Mouse (Mus musculus): ENCODE data around the gene Mrps5. TPM values are rescaled to one million over a fixed set of nuclear protein-coding genes. Genes with fewer than 3 reads are reported as not detected.

Gene Mrps5
- polyA plus RNA-seq, 1 experiment from 2014 or later: 170 TPM

DNA sequence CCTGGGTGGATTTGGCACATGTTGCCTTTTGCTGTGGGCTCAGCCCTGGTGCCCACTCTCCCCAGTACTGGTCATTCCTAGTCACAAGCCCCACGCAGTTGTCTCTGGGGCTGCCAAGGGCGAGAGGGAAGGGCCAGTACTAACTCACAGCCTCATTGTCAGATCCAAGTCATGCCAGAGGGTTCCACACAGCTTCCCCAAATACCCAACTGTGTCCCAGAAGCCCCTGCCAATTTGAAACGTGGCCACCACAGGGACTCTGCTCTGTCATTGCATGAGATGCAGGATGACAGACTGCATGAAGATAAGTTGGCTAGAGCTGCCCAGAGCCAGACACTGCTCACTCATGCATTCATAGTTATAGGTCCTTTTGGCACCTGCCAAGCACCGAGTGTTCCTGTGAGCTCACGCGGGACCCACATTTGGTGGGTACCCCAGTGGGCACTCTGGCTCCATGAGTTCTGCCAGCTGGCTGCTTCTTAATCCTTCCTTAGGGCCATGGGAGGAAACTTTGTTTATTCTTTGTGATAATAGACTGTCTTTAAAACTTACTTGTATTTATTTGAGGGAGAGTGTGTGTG lies 41.1 kb downstream of the Mrps5 start:
- ATAC-seq (ENCODE audit: low FRiP score) (no peak), DNase-seq (ENCODE audit: low spot score, missing footprints) (no peak)
- Histone ChIP-seq H3K4me3 (ENCODE audit: low read depth, low read length) (no peak overlapping the region), H3K9ac (ENCODE audit: low read length) (no peak overlapping the region), H3K4me2 (no peak overlapping the region), H3K27ac (ENCODE audit: low read depth, low read length) (no peak overlapping the region), H3K4me1 (ENCODE audit: control insufficient read depth, insufficient read depth, low read length) (no peaks in the 10 kb centered on the region), H3K9me3 (ENCODE audit: control insufficient read depth, low read length) (no peaks in the 10 kb centered on the region), H3K36me3 (ENCODE audit: control insufficient read depth, insufficient read depth, low read length) (no peaks in the 10 kb centered on the region), H3K27me3 (ENCODE audit: control insufficient read depth, insufficient read depth, low read length) (no peaks in the 10 kb centered on the region)
- WGBS: 82% methylated on average over 6 of the region's 6 CpGs

DNA sequence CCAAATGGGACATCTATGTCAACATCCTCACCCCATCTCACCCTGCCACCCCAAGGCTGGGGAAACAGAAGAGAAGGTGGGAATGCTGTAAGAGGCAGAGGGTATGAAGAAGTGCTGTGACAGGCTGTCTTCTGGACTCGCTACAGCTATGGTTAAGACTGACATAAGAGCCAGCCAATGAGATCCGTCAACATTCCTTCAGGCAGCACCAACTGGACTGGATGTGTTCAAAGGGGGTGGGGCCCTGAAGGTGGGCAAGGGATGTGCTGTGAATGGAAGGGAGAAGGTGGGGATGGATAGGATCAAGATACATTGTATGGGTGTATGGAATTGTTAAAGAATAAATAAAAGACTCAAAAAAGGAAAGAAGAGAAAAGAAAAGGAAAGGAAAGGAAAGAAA lies 45.6 kb downstream of the Mrps5 start:
- no peaks in the 10 kb centered on the region for H3K27me3 ChIP-seq (ENCODE audit: control insufficient read depth, insufficient read depth, low read length)
- DNase-seq (ENCODE audit: low spot score, missing footprints) (no peak), ATAC-seq (ENCODE audit: low FRiP score) (no peak)
- H3K36me3 ChIP-seq (ENCODE audit: control insufficient read depth, insufficient read depth, low read length): no peaks in the 10 kb centered on the region
- H3K4me3 ChIP-seq (ENCODE audit: low read depth, low read length): no peak overlapping the region
- H3K4me2 ChIP-seq: no peak overlapping the region
- H3K9me3 ChIP-seq (ENCODE audit: control insufficient read depth, low read length): no peaks in the 10 kb centered on the region
- WGBS: 68% methylated on average over 2 of the region's 2 CpGs
- no peak overlapping the region for H3K9ac ChIP-seq (ENCODE audit: low read length)
- H3K4me1 ChIP-seq (ENCODE audit: control insufficient read depth, insufficient read depth, low read length): no peaks in the 10 kb centered on the region
- H3K27ac ChIP-seq (ENCODE audit: low read depth, low read length): no peak overlapping the region

DNA sequence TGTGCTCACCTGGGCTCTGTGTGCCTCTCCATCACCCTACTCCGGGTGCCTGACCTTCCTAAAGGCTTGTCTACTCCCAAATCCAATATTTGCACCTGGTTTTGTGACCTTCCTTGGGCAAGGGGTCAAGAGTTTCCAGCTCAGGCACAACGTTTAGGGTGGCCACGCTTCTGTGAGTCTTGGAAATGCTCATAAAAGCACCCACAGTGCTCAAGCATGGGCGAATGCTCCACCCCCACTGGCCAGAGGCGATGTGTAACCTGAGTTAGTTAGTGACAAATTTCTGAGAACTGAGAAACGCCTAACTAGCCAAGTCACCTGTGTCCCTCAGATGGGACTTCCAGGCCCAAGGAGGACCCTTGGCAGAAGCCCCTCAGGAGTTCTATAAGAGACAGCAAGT lies 48.6 kb downstream of the Mrps5 start:
- ATAC-seq (ENCODE audit: low FRiP score) (no peak), DNase-seq (ENCODE audit: low spot score, missing footprints) (no peak)
- Histone ChIP-seq H3K36me3 (ENCODE audit: control insufficient read depth, insufficient read depth, low read length) (no peaks in the 10 kb centered on the region), H3K27me3 (ENCODE audit: control insufficient read depth, insufficient read depth, low read length) (no peaks in the 10 kb centered on the region), H3K9ac (ENCODE audit: low read length) (no peak overlapping the region), H3K4me2 (no peak overlapping the region), H3K9me3 (ENCODE audit: control insufficient read depth, low read length) (no peaks in the 10 kb centered on the region), H3K4me3 (ENCODE audit: low read depth, low read length) (no peak overlapping the region), H3K27ac (ENCODE audit: low read depth, low read length) (no peak overlapping the region), H3K4me1 (ENCODE audit: control insufficient read depth, insufficient read depth, low read length) (no peaks in the 10 kb centered on the region)
- WGBS: 75% methylated on average over 6 of the region's 6 CpGs

DNA sequence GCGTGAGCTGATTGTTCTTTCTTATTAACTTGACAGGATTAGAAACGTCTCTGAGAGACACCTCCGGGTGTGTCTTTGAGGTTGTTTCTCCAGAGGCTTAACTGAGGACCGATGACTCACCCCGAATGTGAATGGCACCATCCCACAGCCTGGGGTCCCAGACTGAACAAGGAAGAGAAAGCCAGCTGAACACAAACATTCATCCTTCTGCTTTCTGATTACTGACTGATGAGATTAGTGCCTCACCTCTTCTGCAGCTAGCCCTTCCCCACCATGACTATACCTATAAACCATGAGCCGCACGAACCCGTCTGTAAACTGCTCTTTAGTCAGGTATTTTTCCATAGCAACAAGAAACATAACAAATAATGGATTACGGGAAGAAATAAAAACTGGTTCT lies 52.0 kb downstream of the Mrps5 start:
- no peaks in the 10 kb centered on the region for H3K27me3 ChIP-seq (ENCODE audit: control insufficient read depth, insufficient read depth, low read length)
- H3K4me1 ChIP-seq (ENCODE audit: control insufficient read depth, insufficient read depth, low read length): no peaks in the 10 kb centered on the region
- H3K36me3 ChIP-seq (ENCODE audit: control insufficient read depth, insufficient read depth, low read length): no peaks in the 10 kb centered on the region
- no peak for DNase-seq (ENCODE audit: low spot score, missing footprints)
- WGBS: 70% methylated on average over 9 of the region's 9 CpGs
- no peak overlapping the region for H3K4me3 ChIP-seq (ENCODE audit: low read depth, low read length)
- H3K9ac ChIP-seq (ENCODE audit: low read length): no peak overlapping the region
- no peak overlapping the region for H3K27ac ChIP-seq (ENCODE audit: low read depth, low read length)
- H3K4me2 ChIP-seq: no peak overlapping the region
- ATAC-seq (ENCODE audit: low FRiP score): no peak
- H3K9me3 ChIP-seq (ENCODE audit: control insufficient read depth, low read length): no peaks in the 10 kb centered on the region

DNA sequence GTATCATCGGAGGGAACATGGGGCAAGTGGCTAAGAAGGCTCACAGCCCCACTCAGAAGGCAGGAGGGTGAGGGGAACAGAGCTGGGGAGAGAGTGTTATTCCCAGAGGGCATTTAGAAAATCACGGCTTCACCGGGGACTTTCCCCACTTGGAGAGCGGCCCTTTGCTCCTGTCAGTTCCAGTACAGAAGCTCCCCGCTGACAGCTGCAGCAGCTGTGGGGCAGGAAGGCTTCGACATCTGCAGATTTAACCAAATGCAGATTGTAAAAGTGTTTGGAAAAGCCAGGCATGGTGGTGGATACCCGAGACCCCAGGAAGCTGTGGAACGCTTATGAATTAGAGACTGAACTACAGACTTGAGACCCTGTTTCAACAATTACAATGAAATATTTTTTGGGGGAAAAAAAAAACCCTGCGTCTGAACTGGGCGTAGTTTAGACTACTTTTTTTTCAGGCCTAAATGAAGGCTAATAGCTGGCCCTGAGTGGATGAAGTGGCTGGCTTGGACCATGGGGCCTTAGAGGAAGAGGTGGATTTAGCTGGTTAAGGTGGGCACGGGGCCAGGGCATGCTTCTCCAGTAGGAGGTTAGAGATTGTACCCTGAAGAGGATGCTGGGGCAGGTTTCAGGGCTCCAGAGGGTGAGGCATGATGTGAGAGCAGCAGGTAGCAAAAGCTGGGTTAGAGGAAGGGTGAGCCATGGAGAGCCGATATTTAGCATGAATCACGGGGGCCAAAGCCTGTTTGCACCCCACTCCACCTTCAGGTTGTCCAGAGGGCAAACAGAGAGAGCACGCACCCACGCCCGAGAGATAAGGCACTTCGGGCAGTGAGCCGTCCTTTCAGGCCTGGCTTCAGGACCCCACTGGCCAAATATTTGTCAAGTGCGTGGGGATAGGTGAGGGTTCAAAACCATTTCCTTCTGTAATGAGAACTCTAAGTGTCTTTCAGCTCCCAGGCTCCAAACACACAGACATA lies 57.0 kb downstream of the Mrps5 start:
- no peaks in the 10 kb centered on the region for H3K36me3 ChIP-seq (ENCODE audit: control insufficient read depth, insufficient read depth, low read length)
- H3K4me3 ChIP-seq (ENCODE audit: low read depth, low read length): no peak overlapping the region
- H3K9me3 ChIP-seq (ENCODE audit: control insufficient read depth, low read length): no peaks in the 10 kb centered on the region
- no peak overlapping the region for H3K27ac ChIP-seq (ENCODE audit: low read depth, low read length)
- no peaks in the 10 kb centered on the region for H3K4me1 ChIP-seq (ENCODE audit: control insufficient read depth, insufficient read depth, low read length)
- H3K9ac ChIP-seq (ENCODE audit: low read length): no peak overlapping the region
- H3K4me2 ChIP-seq: no peak overlapping the region
- no peak for DNase-seq (ENCODE audit: low spot score, missing footprints)
- no peak for ATAC-seq (ENCODE audit: low FRiP score)
- no peaks in the 10 kb centered on the region for H3K27me3 ChIP-seq (ENCODE audit: control insufficient read depth, insufficient read depth, low read length)
- 69% methylated on average over 19 of the region's 19 CpGs for WGBS

DNA sequence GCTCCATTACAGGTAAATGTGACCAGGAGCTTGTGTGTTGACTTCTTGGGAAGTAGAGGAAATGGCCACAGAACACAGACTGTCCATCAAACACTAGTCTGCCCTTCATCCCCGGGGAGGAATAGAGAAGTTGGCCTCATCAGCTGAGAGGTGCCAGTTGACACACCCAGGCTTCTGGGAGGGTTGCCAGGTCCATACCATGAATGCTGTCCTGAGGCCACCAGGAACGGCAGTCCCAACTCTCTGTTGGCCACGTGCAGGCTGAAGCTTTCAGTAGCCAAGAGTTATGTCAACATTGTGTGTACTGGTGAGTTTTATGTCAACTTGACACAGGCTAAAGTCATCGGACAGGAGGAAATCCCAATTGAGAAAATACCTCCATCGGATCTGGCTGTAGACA lies 59.9 kb downstream of the Mrps5 start:
- 82% methylated on average over 5 of the region's 5 CpGs for WGBS
- Histone ChIP-seq H3K9me3 (ENCODE audit: control insufficient read depth, low read length) (no peaks in the 10 kb centered on the region), H3K27me3 (ENCODE audit: control insufficient read depth, insufficient read depth, low read length) (no peaks in the 10 kb centered on the region), H3K4me1 (ENCODE audit: control insufficient read depth, insufficient read depth, low read length) (no peaks in the 10 kb centered on the region), H3K4me3 (ENCODE audit: low read depth, low read length) (no peak overlapping the region), H3K36me3 (ENCODE audit: control insufficient read depth, insufficient read depth, low read length) (no peaks in the 10 kb centered on the region), H3K27ac (ENCODE audit: low read depth, low read length) (no peak overlapping the region), H3K4me2 (no peak overlapping the region), H3K9ac (ENCODE audit: low read length) (no peak overlapping the region)
- no peak for ATAC-seq (ENCODE audit: low FRiP score)
- DNase-seq (ENCODE audit: low spot score, missing footprints): no peak

DNA sequence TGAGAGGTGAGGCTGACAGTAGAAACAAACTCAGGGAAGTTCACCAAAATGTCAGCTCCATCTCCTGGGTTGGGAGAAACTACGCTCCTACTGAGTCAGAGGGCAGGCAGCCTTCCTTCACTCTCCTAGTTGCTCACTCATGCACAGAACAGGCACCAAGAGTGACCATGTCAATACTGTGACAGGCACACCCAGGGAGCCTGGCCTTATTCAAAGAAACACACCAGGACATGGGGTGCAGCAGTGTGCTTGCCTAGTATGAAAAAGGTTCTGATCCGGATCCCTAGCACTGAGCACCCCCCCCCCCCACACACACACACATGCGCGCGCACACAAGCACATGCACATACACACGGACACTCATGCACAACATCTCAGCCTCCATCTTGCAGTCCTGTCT lies 61.1 kb downstream of the Mrps5 start:
- Histone ChIP-seq H3K36me3 (ENCODE audit: control insufficient read depth, insufficient read depth, low read length) (no peaks in the 10 kb centered on the region), H3K4me2 (no peak overlapping the region), H3K4me3 (ENCODE audit: low read depth, low read length) (no peak overlapping the region), H3K9me3 (ENCODE audit: control insufficient read depth, low read length) (no peaks in the 10 kb centered on the region), H3K27ac (ENCODE audit: low read depth, low read length) (no peak overlapping the region), H3K9ac (ENCODE audit: low read length) (no peak overlapping the region), H3K4me1 (ENCODE audit: control insufficient read depth, insufficient read depth, low read length) (no peaks in the 10 kb centered on the region), H3K27me3 (ENCODE audit: control insufficient read depth, insufficient read depth, low read length) (no peaks in the 10 kb centered on the region)
- 86% methylated on average over 6 of the region's 6 CpGs for WGBS
- ATAC-seq (ENCODE audit: low FRiP score) (no peak), DNase-seq (ENCODE audit: low spot score, missing footprints) (no peak)

DNA sequence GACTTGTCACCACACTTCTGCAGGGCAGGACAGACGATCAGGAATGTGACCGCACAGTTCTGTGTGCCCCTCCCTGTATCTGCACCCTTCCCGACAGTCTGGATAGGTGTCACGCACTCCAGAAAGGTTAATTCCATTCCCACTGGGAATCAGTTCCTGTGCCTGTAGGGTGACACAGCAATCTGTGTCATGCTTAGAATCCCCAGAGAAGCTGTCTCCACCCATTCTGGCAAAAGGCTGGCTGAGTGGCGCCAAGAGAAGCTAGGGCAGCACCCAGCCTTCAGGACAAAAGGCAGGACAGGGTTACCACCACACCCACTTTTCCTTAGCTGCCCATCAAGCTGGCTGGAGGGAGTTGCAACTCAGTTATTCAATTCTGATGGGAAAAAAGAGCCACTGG lies 62.9 kb downstream of the Mrps5 start:
- H3K27me3 ChIP-seq (ENCODE audit: control insufficient read depth, insufficient read depth, low read length): peaks cover 3% of the 10 kb centered on the region; the same call in 1 of the 2 replicates
- no peaks in the 10 kb centered on the region for H3K36me3 ChIP-seq (ENCODE audit: control insufficient read depth, insufficient read depth, low read length)
- no peak overlapping the region for H3K4me2 ChIP-seq
- no peak overlapping the region for H3K9ac ChIP-seq (ENCODE audit: low read length)
- H3K4me3 ChIP-seq (ENCODE audit: low read depth, low read length): no peak overlapping the region
- no peak for ATAC-seq (ENCODE audit: low FRiP score)
- H3K4me1 ChIP-seq (ENCODE audit: control insufficient read depth, insufficient read depth, low read length): no peaks in the 10 kb centered on the region
- no peaks in the 10 kb centered on the region for H3K9me3 ChIP-seq (ENCODE audit: control insufficient read depth, low read length)
- DNase-seq (ENCODE audit: low spot score, missing footprints): no peak
- H3K27ac ChIP-seq (ENCODE audit: low read depth, low read length): no peak overlapping the region
- WGBS: 74% methylated on average over 5 of the region's 5 CpGs

DNA sequence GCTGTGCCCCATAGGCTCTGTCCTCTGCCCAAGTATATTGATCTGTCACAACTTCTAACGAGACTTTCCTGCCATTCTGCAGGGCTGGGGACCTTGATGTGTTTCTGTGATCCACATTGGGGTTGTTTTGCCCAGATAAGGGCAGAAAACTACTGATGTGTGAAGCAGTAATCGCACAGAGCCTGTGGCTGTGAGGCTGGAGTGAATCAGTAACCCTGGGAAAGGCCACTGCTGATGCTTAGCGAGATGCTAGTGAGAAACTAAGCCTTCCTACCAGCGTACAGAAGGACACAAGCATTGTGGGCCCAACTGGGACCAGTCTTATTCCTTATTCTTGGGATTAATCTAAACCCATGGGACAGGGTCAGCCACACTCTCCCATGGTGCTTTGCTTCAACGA lies 64.6 kb downstream of the Mrps5 start:
- peaks cover 6% of the 10 kb centered on the region; the same call in 1 of the 2 replicates for H3K4me1 ChIP-seq (ENCODE audit: control insufficient read depth, insufficient read depth, low read length)
- H3K9ac ChIP-seq (ENCODE audit: low read length): no peak overlapping the region
- peaks cover 18% of the 10 kb centered on the region for H3K27me3 ChIP-seq (ENCODE audit: control insufficient read depth, insufficient read depth, low read length)
- no peak overlapping the region for H3K4me2 ChIP-seq
- no peak overlapping the region for H3K27ac ChIP-seq (ENCODE audit: low read depth, low read length)
- H3K9me3 ChIP-seq (ENCODE audit: control insufficient read depth, low read length): no peaks in the 10 kb centered on the region
- 74% methylated on average over 5 of the region's 5 CpGs for WGBS
- ATAC-seq (ENCODE audit: low FRiP score) (no peak), DNase-seq (ENCODE audit: low spot score, missing footprints) (no peak)
- no peaks in the 10 kb centered on the region for H3K36me3 ChIP-seq (ENCODE audit: control insufficient read depth, insufficient read depth, low read length)
- H3K4me3 ChIP-seq (ENCODE audit: low read depth, low read length): no peak overlapping the region

Data from midbrain, embryonic 11.5 days (tissue).